Mouse (Mus musculus): ENCODE measurements around the gene Nat9.

The Nat9 gene

GRCm38 (mm10) chr11:115177559-115178195 lies 10.0 kb downstream of the Nat9 start:
- DNase-seq (ENCODE audit: low spot score in 2 of 2) = no peak

- no peak for DNase-seq (ENCODE audit: low spot score in 2 of 2)
Observed at GRCm38 (mm10) chr11:115176399-115177190, 11.1 kb downstream of the Nat9 start.

- DNase-seq (ENCODE audit: low spot score in 2 of 2) = no peak
Observed at GRCm38 (mm10) chr11:115173549-115174339, 13.9 kb downstream of the Nat9 start.

GRCm38 (mm10) chr11:115172825-115173287 lies 14.8 kb downstream of the Nat9 start:
- no peak for DNase-seq (ENCODE audit: low spot score in 2 of 2)

GRCm38 (mm10) chr11:115171125-115171524 lies 16.5 kb downstream of the Nat9 start:
- DNase-seq (ENCODE audit: low spot score in 2 of 2) = no peak

- DNase-seq (ENCODE audit: low spot score in 2 of 2) = no peak
Observed at GRCm38 (mm10) chr11:115169430-115169829, 18.2 kb downstream of the Nat9 start.

- no peak for DNase-seq (ENCODE audit: low spot score in 2 of 2)
Observed at GRCm38 (mm10) chr11:115167631-115168249, 19.9 kb downstream of the Nat9 start.

- DNase-seq (ENCODE audit: low spot score in 2 of 2) = no peak
Observed at GRCm38 (mm10) chr11:115166776-115167175, 20.9 kb downstream of the Nat9 start.

- no peak for DNase-seq (ENCODE audit: low spot score in 2 of 2)
Observed at GRCm38 (mm10) chr11:115164976-115165374, 22.7 kb downstream of the Nat9 start.

- no peak for DNase-seq (ENCODE audit: low spot score in 2 of 2)
Observed at GRCm38 (mm10) chr11:115164341-115164975, 23.2 kb downstream of the Nat9 start.

- no peak for DNase-seq (ENCODE audit: low spot score in 2 of 2)
Observed at GRCm38 (mm10) chr11:115163568-115164150, 24.0 kb downstream of the Nat9 start.

GRCm38 (mm10) chr11:115162832-115163480 lies 24.7 kb downstream of the Nat9 start, which contains the start of gene Slc9a3r1:
Gene Slc9a3r1 (plus strand): TSS chr11:115163341.
- DNase-seq (ENCODE audit: low spot score in 2 of 2) = peak; percentile 88 to 90

- no peak for DNase-seq (ENCODE audit: low spot score in 2 of 2)
Observed at GRCm38 (mm10) chr11:115162205-115162601, 25.5 kb downstream of the Nat9 start.

- DNase-seq (ENCODE audit: low spot score in 2 of 2) = no peak
Observed at GRCm38 (mm10) chr11:115161578-115162204, 26.0 kb downstream of the Nat9 start.

- DNase-seq (ENCODE audit: low spot score in 2 of 2) = no peak
Observed at GRCm38 (mm10) chr11:115160883-115161577, 26.6 kb downstream of the Nat9 start.

GRCm38 (mm10) chr11:115160016-115160797 lies 27.5 kb downstream of the Nat9 start:
- no peak for DNase-seq (ENCODE audit: low spot score in 2 of 2)

GRCm38 (mm10) chr11:115157933-115158719 lies 29.5 kb downstream of the Nat9 start:
- no peak for DNase-seq (ENCODE audit: low spot score in 2 of 2)
